Mouse (Mus musculus): Measurements from ENCODE around the gene Dnali1.

The Dnali1 gene

GRCm38 (mm10) chr4:125029891-125030614 lies 35.5 kb downstream of the Dnali1 start:
- peak; percentile 94 for DNase-seq (ENCODE audit: low spot score)

DNA sequence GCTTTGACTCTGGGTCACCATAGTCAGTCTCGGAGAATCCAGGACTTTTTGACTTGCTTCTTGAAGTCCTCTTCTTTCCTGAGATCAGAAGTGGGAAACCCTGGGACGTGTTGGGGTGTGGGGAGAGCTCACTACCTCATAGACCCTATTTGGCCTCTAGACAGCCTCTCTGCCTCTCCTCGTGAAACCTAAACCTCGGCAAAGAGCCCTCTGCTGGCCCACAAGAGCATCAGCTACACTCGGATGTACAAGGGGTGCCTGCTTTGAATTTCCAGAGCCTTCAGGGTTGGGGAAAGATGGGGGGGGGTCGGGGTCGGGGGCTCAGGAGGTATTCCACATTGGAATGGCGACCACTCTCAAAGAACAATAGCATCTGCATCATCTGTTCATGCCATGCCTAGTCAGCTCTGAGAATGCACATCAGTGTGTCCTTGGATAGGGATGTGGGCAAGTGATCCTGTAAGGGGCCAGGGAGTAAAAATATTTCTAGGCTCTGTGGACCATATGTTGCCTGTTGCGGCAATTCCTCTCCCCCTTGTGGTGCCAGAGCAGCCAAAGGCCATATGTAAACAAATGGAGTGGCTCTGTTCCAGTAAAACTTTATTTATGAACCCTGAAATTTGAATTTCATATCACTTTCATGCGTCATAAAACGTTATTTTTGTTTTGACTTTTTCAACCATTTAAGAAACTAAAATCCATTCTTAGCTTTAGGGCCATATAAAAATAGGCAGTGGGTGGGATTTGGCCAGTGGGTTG lies 44.5 kb downstream of the Dnali1 start:
- no peak for DNase-seq (ENCODE audit: low spot score)

GRCm38 (mm10) chr4:125017431-125017830 lies 48.1 kb downstream of the Dnali1 start:
- peak; percentile 76 for DNase-seq (ENCODE audit: low spot score)

GRCm38 (mm10) chr4:125015806-125016635 lies 49.5 kb downstream of the Dnali1 start, which contains the start of gene Gnl2:
Gnl2 (plus strand) TSS chr4:125016585.
- DNase-seq (ENCODE audit: low spot score), result peak; percentile 66

- DNase-seq (ENCODE audit: low spot score), result no peak
Observed at GRCm38 (mm10) chr4:125008712-125009111, 56.8 kb downstream of the Dnali1 start.

GRCm38 (mm10) chr4:125008220-125008619 lies 57.3 kb downstream of the Dnali1 start:
- DNase-seq (ENCODE audit: low spot score), result no peak

- DNase-seq (ENCODE audit: low spot score), result no peak
Observed at GRCm38 (mm10) chr4:125007460-125007859, 58.0 kb downstream of the Dnali1 start.

Data from testis, postnatal 10 days (tissue).